Mouse (Mus musculus) heart, embryonic 12.5 days (tissue): ENCODE measurements around the gene Parp8. TPM values are rescaled to one million over a fixed set of nuclear protein-coding genes. Genes with fewer than 3 reads are reported as not detected.
"Not testable (repeated sequence)": the region's sequence is repeated elsewhere in the genome, so short reads cannot be mapped to it uniquely, and the experiment has no call there.

Source experiments
- ATAC-seq: fragments of 200-750 bp; cut with Nextera tagmentation; 2 replicates; pipeline ENCODE4 v1.8.0; 2017; ENCODE audit warnings: moderate TSS enrichment, moderate library complexity; ENCODE audit not compliant: insufficient number of reproducible peaks, low FRiP score
- H3K27ac ChIP-seq: fragments of 300-500 bp; sonication (generic); 2 replicates; pipeline ENCODE4 v1.5.1; 2016; ENCODE audit warnings: mild to moderate bottlenecking, moderate library complexity; ENCODE audit not compliant: poor library complexity, severe bottlenecking
- H3K27me3 ChIP-seq: fragments of 300-500 bp; sonication (generic); replicated peaks from 2 replicates; pipeline ENCODE4 v1.6.1; 2016; ENCODE audit warnings: mild to moderate bottlenecking, moderate library complexity
- H3K36me3 ChIP-seq: fragments of 300-500 bp; sonication (generic); 2 replicates; pipeline ENCODE4 v1.6.1; 2016; ENCODE audit warnings: mild to moderate bottlenecking, moderate library complexity
- H3K4me1 ChIP-seq: fragments of 300-500 bp; sonication (generic); replicated peaks from 2 replicates; pipeline ENCODE4 v1.6.1; 2016; ENCODE audit warnings: mild to moderate bottlenecking
- H3K4me2 ChIP-seq: fragments of 300-500 bp; sonication (generic); 2 replicates; pipeline ENCODE4 v1.6.1; 2016; ENCODE audit warnings: mild to moderate bottlenecking, moderate library complexity
- H3K4me3 ChIP-seq: fragments of 300-500 bp; sonication (generic); 2 replicates; pipeline ENCODE4 v1.5.1; 2016; ENCODE audit warnings: mild to moderate bottlenecking
- H3K9ac ChIP-seq: fragments of 300-500 bp; sonication (generic); 2 replicates; pipeline ENCODE4 v1.6.1; 2016; ENCODE audit warnings: mild to moderate bottlenecking, moderate library complexity
- H3K9me3 ChIP-seq: fragments of 300-500 bp; sonication (generic); replicated peaks from 2 replicates; pipeline ENCODE4 v1.6.1; 2016; ENCODE audit warnings: mild to moderate bottlenecking, moderate library complexity
- WGBS: fragments of 180-500 bp; shearing (Covaris S2); methylation state at CpG from one replicate; pipeline ENCODE4 v1.1.7; 2016; 5-methylcytosine and 5-hydroxymethylcytosine counted together
- polyA plus RNA-seq: library from polyadenylated mRNA; unstranded; fragments of >200 nt; fragmentation: Nextera tagmentation; extraction: Ambion mirVana; gene quantifications from 2 replicates; pipeline ENCODE4 v1.2.1, GENCODE M21; 2016

Gene Parp8
- polyA plus RNA-seq, 1 experiment from 2014 or later = 15.6 TPM

DNA sequence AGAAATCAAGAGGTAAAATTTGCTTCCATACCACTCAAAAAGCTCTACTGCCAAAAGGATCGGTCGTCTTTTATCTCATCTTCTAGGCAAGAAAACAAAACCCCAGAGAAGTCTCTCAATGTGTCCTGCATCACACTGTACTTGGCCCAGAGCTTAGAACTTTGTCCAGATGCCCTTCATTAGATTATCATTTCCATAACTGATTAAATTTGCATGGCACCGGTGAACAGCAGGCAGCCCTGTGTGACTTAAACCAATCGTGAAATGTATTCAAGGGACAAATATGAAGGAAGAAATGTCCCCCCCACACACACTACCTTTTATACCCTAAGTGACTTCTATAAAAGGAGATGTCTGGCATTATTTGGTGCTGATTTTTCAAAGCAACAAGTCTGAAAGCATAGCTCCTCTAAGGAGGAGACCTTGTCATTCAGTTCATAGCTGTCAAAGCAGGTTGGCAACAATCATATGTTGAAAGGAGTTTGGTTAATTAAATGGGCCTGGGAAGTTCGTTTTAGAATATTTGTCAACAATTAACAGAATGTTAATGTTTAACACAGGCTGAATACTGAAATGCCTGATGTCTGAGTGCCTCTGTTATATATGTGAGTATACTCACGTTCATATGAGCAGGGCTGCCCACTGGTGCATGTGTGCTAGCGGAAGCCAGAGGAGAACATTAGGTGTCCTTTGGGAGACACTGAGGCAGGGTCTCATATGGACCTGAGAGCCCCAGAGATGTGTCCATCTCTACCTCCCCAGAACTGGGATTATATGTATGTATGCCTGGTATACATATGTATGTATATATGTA, 66.4 kb downstream of the Parp8 start:
- 0 out of 2 replicates have a peak, but pooled peaks cover 3% of the 10 kb centered on the region for H3K9me3 ChIP-seq
- no peaks in the 10 kb centered on the region for H3K27me3 ChIP-seq
- H3K36me3 ChIP-seq = no peaks in the 10 kb centered on the region
- no peak for ATAC-seq
- no peak overlapping the region for H3K9ac ChIP-seq
- H3K4me1 ChIP-seq = peaks cover 2% of the 10 kb centered on the region; the same call in 1 of the 2 replicates
- 73% methylated on average over 7 of the region's 7 CpGs for WGBS
- no peak overlapping the region for H3K4me3 ChIP-seq
- H3K4me2 ChIP-seq = no peak overlapping the region
- no peak overlapping the region for H3K27ac ChIP-seq

DNA sequence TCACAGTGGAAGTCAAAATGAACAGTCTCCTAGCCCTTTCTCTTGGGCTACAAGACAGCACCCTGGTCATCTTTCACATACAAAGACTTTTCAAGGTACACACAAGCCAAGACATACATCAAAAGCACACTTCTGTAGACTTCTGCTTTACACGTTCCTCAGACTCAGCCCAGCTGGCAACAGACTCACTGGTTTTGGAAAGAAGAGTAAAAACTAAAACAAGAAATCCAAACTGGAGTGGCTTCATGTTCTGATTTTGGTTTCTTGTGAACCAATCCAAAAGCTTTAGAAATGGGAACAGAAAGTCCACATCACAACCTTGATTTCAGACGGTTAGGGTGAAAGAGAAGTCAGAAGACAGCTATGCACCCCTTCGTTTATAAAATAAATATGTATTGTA, 67.8 kb downstream of the Parp8 start:
- Histone ChIP-seq H3K36me3 (no peaks in the 10 kb centered on the region), H3K9me3 (0 out of 2 replicates have a peak, but pooled peaks cover 3% of the 10 kb centered on the region), H3K27ac (no peak overlapping the region), H3K4me3 (no peak overlapping the region), H3K4me1 (peaks cover 2% of the 10 kb centered on the region; the same call in 1 of the 2 replicates), H3K9ac (no peak overlapping the region), H3K4me2 (no peak overlapping the region), H3K27me3 (no peaks in the 10 kb centered on the region)
- no peak for ATAC-seq
- 77% methylated on average over 3 of the region's 3 CpGs for WGBS

DNA sequence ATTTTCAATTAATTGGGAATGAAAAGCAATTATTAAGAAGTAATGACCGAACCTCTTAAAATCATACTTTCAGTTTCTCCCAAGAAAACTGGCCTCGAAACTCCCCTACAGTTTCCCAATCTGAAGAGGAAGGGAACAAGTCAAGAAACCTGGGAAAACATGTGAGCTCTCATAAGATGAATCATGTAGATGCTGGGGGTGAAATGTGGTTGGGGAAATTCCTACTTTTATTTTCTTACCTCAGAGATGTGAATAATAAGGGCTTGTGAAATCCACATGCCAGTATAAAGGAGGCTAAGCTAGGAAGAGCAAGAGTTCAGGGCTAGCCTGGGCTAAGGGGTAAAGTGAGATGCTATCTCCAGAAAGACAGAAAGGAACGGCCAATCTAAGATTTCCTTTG, 74.0 kb downstream of the Parp8 start:
- no peak for ATAC-seq
- Histone ChIP-seq H3K27me3 (no peaks in the 10 kb centered on the region), H3K9me3 (no peaks in the 10 kb centered on the region), H3K4me1 (peaks cover 25% of the 10 kb centered on the region), H3K4me2 (no peak overlapping the region), H3K36me3 (no peaks in the 10 kb centered on the region), H3K9ac (no peak overlapping the region), H3K27ac (no peak overlapping the region), H3K4me3 (no peak overlapping the region)
- WGBS = 88% methylated on average over 3 of the region's 3 CpGs

DNA sequence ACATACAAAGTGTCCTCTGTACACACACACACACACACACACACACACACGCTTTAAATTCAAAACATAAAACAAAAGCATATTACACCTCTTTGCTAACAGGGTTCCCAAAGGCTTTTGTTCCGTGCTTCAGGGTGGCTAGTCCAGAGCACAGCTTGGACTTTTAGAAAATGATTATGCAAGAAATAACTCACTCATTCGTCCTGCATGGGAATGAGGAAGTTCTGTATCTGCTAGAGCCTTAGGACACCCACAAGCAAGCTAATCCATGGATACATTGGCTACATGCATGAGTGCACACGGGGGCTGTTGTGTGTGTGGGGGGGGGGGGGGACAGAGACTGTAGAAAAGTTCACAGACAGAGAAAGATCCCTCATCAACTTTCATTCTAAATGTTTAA, 75.8 kb downstream of the Parp8 start:
- Histone ChIP-seq H3K27ac (no peak overlapping the region), H3K27me3 (no peaks in the 10 kb centered on the region), H3K9me3 (no peaks in the 10 kb centered on the region), H3K4me3 (no peak overlapping the region), H3K4me1 (peaks cover 31% of the 10 kb centered on the region), H3K36me3 (no peaks in the 10 kb centered on the region), H3K9ac (no peak overlapping the region), H3K4me2 (no peak overlapping the region)
- WGBS = 74% methylated on average over 4 of the region's 4 CpGs
- no peak for ATAC-seq

DNA sequence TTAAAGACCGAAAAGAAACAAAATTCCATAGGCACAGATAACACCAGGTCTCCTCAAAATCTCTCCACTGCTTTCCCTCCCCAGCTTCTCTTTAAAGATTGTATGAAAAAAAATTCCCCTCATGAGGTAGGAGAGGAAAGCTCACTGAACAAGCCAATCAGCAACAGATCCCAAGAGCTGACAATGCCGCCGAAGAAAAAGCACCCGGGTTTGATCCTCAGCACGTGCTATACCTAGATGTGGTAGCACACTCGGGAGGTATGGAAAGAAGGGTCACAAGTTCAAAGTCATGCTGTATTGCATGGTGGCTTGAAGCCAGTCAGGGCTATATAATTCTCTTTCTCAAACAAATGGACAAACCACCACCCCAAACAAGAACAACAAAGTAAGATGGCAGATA, 76.3 kb downstream of the Parp8 start:
- 82% methylated on average over 6 of the region's 6 CpGs for WGBS
- Histone ChIP-seq H3K4me3 (no peak overlapping the region), H3K36me3 (no peaks in the 10 kb centered on the region), H3K4me1 (peaks cover 31% of the 10 kb centered on the region), H3K9ac (no peak overlapping the region), H3K4me2 (no peak overlapping the region), H3K27me3 (no peaks in the 10 kb centered on the region), H3K27ac (no peak overlapping the region), H3K9me3 (no peaks in the 10 kb centered on the region)
- no peak for ATAC-seq

DNA sequence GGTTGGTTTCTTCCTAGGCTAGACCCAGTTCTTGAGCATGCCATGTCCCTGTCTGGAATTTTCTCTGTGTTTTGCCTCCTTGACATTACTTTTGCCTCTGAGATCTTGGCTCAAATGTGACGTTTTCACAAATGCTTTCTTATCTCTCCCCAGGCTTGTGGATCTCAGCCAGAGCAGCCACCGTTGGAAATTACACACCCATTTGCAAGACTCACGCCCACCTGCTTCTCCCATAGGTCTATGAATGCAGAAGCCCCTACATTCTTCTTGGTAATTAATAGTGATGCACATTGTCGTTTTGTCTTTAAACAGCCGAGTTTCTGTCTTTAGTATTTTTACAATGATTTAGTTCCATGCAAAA, 77.1 kb downstream of the Parp8 start:
- H3K4me1 ChIP-seq = peaks cover 32% of the 10 kb centered on the region
- no peak overlapping the region for H3K4me3 ChIP-seq
- H3K9ac ChIP-seq = no peak overlapping the region
- H3K9me3 ChIP-seq = no peaks in the 10 kb centered on the region
- H3K36me3 ChIP-seq = no peaks in the 10 kb centered on the region
- H3K27me3 ChIP-seq = no peaks in the 10 kb centered on the region
- no peak for ATAC-seq
- no peak overlapping the region for H3K4me2 ChIP-seq
- 51% methylated on average over 5 of the region's 5 CpGs for WGBS
- H3K27ac ChIP-seq = no peak overlapping the region

DNA sequence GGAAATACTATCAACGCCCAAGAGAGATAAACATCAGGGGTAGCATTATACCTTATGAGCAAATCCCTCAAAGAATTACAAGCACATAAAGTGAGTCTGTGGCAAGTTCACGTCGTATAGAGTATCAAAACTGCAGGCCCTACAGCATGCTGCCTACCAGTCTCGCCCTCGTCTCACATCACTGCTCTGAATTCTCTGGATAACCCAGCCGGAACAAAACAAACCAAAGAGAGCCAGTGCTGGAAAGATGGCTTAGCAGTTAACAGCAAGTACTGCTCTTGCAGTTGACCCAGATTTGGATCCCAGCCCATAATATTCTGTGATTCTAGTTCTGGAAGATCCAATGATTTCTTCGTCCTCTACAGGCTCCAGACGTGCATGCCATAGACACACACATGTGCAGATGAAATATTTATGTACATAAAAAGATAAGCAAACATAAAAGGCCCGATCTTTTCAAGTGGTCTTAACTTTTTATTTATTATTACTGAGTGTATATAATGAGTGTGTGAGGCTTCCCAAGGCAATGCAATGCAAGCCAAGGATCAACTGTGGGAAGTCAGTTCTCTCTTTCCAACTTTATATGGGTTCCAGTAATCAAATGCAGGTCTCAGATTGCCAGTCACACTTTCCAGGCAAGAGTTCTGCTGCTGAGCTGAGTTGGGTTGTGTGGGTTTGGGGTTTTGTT, 77.6 kb downstream of the Parp8 start:
- no peak overlapping the region for H3K4me2 ChIP-seq
- peaks cover 37% of the 10 kb centered on the region for H3K4me1 ChIP-seq
- no peaks in the 10 kb centered on the region for H3K27me3 ChIP-seq
- H3K9me3 ChIP-seq = no peaks in the 10 kb centered on the region
- WGBS = 77% methylated on average over 9 of the region's 9 CpGs
- no peak for ATAC-seq
- no peak overlapping the region for H3K4me3 ChIP-seq
- no peak overlapping the region for H3K27ac ChIP-seq
- no peaks in the 10 kb centered on the region for H3K36me3 ChIP-seq
- H3K9ac ChIP-seq = no peak overlapping the region

DNA sequence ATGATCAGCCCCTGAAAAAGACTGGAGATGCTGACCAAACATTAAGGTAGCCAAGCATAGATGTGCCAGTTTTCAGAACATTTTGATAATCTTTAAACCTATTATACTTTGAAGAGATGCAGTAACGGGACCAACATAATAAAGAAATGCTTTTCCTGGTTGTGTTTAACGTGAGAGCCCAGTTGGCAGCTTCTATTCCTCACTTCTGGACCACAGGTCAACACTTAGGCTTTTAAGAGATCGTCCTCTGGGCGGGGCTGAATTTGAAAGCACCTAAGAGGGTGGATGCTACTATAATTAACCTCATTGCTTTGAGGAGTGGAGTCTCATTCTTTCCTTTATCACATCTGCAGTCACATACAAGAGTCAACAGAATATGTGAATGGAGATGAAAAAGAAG, 78.8 kb downstream of the Parp8 start:
- Histone ChIP-seq H3K4me3 (no peak overlapping the region), H3K9ac (no peak overlapping the region), H3K4me1 (peaks cover 46% of the 10 kb centered on the region), H3K4me2 (no peak overlapping the region), H3K36me3 (no peaks in the 10 kb centered on the region), H3K9me3 (no peaks in the 10 kb centered on the region), H3K27me3 (no peaks in the 10 kb centered on the region), H3K27ac (no peak overlapping the region)
- WGBS = 50% methylated on average over 4 of the region's 4 CpGs
- no peak for ATAC-seq

DNA sequence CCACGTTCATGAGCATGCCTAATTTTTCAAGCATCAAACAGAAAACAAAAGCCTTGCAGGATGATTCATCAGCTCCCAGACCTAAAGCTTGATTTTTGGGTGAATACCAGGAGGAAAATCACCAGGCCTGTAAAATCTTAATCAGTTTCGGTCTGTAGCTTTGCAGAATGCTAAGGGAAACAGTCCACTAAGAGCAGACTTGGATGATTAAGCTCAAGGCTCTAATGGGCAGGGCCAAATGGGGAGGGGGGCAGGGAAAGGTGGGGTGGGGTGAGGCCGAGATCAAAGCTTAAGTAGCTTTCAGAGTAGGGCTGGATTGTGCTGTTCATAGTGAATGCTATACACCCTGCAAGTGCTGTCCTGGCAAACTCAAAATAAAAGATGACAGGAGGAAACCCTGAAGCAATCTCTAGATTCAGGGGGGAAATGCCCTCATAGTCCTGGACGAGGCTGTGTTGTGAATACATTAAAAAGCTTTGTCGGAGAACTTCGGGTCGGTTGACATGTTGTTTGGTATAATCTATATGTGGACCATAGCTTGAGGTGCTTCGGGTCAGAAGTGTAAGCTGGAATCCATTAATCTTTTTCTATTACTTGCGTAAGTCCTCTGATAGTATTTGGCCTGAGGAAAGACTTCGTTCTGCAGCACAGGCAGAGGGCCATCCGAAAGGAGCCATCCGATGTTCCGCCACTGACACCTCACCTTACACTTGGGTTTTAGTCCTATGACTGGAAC, 83.9 kb downstream of the Parp8 start:
- H3K27ac ChIP-seq = no peak overlapping the region
- H3K27me3 ChIP-seq = no peaks in the 10 kb centered on the region
- no peaks in the 10 kb centered on the region for H3K9me3 ChIP-seq
- whole genome bisulfite sequencing = 79% methylated on average over 13 of the region's 13 CpGs
- no peak overlapping the region for H3K9ac ChIP-seq
- H3K36me3 ChIP-seq = no peaks in the 10 kb centered on the region
- no peak overlapping the region for H3K4me2 ChIP-seq
- peaks cover 28% of the 10 kb centered on the region for H3K4me1 ChIP-seq
- no peak overlapping the region for H3K4me3 ChIP-seq
- no peak for ATAC-seq

DNA sequence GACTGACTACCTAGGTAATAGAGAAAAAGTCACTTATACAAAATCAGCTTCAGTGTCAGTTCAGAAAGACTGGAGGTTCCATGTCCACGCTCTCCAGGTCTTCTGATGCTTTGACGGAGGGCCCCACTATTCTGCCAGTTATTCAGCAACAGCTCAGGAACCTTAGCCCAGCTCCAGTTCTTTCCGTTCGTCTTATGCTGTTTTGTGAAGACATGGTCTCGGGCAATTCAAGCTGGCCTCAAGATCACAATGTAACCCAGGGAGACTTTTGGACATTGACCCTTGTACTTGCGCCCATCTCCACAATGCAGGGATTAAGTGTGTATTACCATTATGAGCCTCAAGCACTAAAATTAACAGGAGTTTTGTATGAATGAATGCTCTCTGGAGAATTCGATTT, 84.6 kb downstream of the Parp8 start:
- Histone ChIP-seq H3K27ac (no peak overlapping the region), H3K4me2 (no peak overlapping the region), H3K36me3 (no peaks in the 10 kb centered on the region), H3K4me3 (no peak overlapping the region), H3K9ac (no peak overlapping the region), H3K27me3 (no peaks in the 10 kb centered on the region), H3K9me3 (no peaks in the 10 kb centered on the region), H3K4me1 (peaks cover 25% of the 10 kb centered on the region)
- WGBS = 90% methylated on average over 7 of the region's 7 CpGs
- no peak for ATAC-seq

DNA sequence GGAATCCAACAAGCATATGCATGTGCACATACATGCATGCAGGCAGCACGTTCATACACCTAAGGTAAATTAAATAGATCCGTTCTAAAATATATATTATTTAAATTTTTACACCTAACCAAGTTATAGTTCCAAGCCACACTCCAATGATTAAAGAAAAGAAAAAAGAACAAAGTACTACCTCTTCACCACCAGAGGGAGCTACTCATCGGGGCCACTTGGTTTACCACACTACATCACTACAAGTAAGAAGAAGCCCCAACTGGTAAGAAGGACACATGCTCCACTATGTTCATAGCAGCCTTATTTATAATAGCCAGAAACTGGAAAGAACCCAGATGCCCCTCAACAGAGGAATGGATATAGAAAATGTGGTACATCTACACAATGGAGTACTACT, 88.3 kb downstream of the Parp8 start:
- WGBS = 89% methylated on average over 3 of the region's 3 CpGs
- not testable (repeated sequence) for H3K4me3 ChIP-seq, H3K4me1 ChIP-seq, ATAC-seq, H3K4me2 ChIP-seq, H3K27ac ChIP-seq, H3K36me3 ChIP-seq, H3K9ac ChIP-seq, H3K27me3 ChIP-seq, H3K9me3 ChIP-seq
